Mouse (Mus musculus) embryonic facial prominence, embryonic 11.5 days (tissue): ENCODE measurements around the gene Pkp3. TPM values are rescaled to one million over a fixed set of nuclear protein-coding genes. Genes with fewer than 3 reads are reported as not detected.

Experiments used
- ATAC-seq: fragments of 200-750 bp; cut with Nextera tagmentation; replicated peaks from 2 replicates; pipeline ENCODE4 v1.8.0; 2017; ENCODE audit warnings: low read depth; ENCODE audit not compliant: insufficient number of reproducible peaks, low FRiP score, low TSS enrichment
- DNase-seq: peaks from one replicate; pipeline ENCODE4 v3.0.0-alpha.2; 2015; ENCODE audit warnings: low spot score
- H3K27ac ChIP-seq: fragments of 300-500 bp; sonication (generic); replicated peaks from 2 replicates; pipeline ENCODE4 v1.5.1; 2014; ENCODE audit warnings: mild to moderate bottlenecking, low read depth, low read length, control low read depth
- H3K27me3 ChIP-seq: fragments of 300-500 bp; sonication (generic); 2 replicates; pipeline ENCODE4 v1.6.1; 2014; ENCODE audit warnings: mild to moderate bottlenecking, low read length, moderate library complexity, mixed read lengths; ENCODE audit not compliant: control insufficient read depth, insufficient read depth
- H3K36me3 ChIP-seq: fragments of 300-500 bp; sonication (generic); replicated peaks from 2 replicates; pipeline ENCODE4 v1.6.1; 2014; ENCODE audit warnings: low read depth, mild to moderate bottlenecking, low read length, moderate library complexity, mixed read lengths; ENCODE audit not compliant: control insufficient read depth, insufficient read depth
- H3K4me1 ChIP-seq: fragments of 300-500 bp; sonication (generic); 2 replicates; pipeline ENCODE4 v1.6.1; 2014; ENCODE audit warnings: low read length, mixed read lengths; ENCODE audit not compliant: control insufficient read depth, insufficient read depth
- H3K4me2 ChIP-seq: fragments of 300-500 bp; sonication (generic); 2 replicates; pipeline ENCODE4 v1.6.1; 2014; ENCODE audit warnings: low read depth, mild to moderate bottlenecking, control low read depth, low read length, moderate library complexity
- H3K4me3 ChIP-seq: fragments of 300-500 bp; sonication (generic); 2 replicates; pipeline ENCODE4 v1.5.1; 2014; ENCODE audit warnings: low read depth, low read length, control low read depth
- H3K9ac ChIP-seq: fragments of 300-500 bp; sonication (generic); replicated peaks from 2 replicates; pipeline ENCODE4 v1.6.1; 2014; ENCODE audit warnings: mild to moderate bottlenecking, control low read depth, low read length
- H3K9me3 ChIP-seq: fragments of 300-500 bp; sonication (generic); replicated peaks from 2 replicates; pipeline ENCODE4 v1.6.1; 2016; ENCODE audit warnings: mild to moderate bottlenecking, low read length, inconsistent platforms, mixed read lengths; ENCODE audit not compliant: control insufficient read depth
- WGBS: fragments of 180-500 bp; shearing (Covaris S2); extraction: QIAGEN DNeasy Blood & Tissue Kit; methylation state at CpG from one replicate; pipeline ENCODE4 v1.1.7; 2014; 5-methylcytosine and 5-hydroxymethylcytosine counted together
- polyA plus RNA-seq: library from polyadenylated mRNA; unstranded; fragments of >200 nt; fragmentation: Nextera tagmentation; extraction: Ambion mirVana; gene quantifications from 2 replicates; pipeline ENCODE4 v1.2.1, GENCODE M21; 2014

Pkp3 gene
- polyA plus RNA-seq, 1 experiment from 2014 or later = 3.5 TPM

- DNase-seq (peak; percentile 58), ATAC-seq (no peak)
- peak within 1 kb of the TSS; percentile 28 for H3K9ac ChIP-seq
- peak within 1 kb of the TSS; percentile 33 for H3K4me3 ChIP-seq
- H3K4me2 ChIP-seq = peak within 1 kb of the TSS; percentile 66
- H3K27me3 ChIP-seq = peaks cover 21% of the 10 kb centered on the region
- under 1% methylated on average over 56 of the region's 56 CpGs for WGBS
- H3K9me3 ChIP-seq = no peaks in the 10 kb centered on the region
- no peaks in the 10 kb centered on the region for H3K4me1 ChIP-seq
- H3K27ac ChIP-seq = no peak within 1 kb of the TSS
- H3K36me3 ChIP-seq = no peaks in the 10 kb centered on the region
Observed at GRCm38 (mm10) chr7:141099911-141100691, 22.1 kb downstream of the Pkp3 start, which contains the start of gene Sigirr. Gene Sigirr, minus strand, starts transcription at chr7:141100572.

DNA sequence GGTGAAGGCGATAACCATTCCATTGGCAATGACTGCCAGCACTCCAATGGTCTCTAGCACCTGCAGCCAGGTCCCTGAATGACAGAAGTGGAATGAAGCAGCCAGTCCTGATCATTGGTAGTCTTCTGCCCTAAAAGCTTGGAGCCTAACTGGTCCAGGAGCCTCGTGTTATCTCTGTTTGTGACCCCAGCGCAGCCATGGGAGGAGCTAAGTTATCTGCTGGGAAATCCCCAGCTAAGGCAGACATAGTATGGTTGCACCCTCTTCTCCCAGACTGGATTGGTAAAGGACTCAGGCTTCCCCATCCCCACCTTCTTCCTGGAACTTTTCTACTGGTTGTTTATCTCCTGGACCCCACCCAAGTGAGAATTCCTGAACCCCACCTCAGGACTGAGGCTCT is 25.1 kb downstream of the Pkp3 start:
- H3K27ac ChIP-seq = no peak overlapping the region
- H3K4me1 ChIP-seq = no peaks in the 10 kb centered on the region
- no peak overlapping the region for H3K4me2 ChIP-seq
- no peak overlapping the region for H3K9ac ChIP-seq
- 68% methylated on average over 3 of the region's 3 CpGs for WGBS
- DNase-seq (no peak), ATAC-seq (no peak)
- no peaks in the 10 kb centered on the region for H3K9me3 ChIP-seq
- no peak overlapping the region for H3K4me3 ChIP-seq
- H3K27me3 ChIP-seq = peaks cover 21% of the 10 kb centered on the region
- H3K36me3 ChIP-seq = no peaks in the 10 kb centered on the region

DNA sequence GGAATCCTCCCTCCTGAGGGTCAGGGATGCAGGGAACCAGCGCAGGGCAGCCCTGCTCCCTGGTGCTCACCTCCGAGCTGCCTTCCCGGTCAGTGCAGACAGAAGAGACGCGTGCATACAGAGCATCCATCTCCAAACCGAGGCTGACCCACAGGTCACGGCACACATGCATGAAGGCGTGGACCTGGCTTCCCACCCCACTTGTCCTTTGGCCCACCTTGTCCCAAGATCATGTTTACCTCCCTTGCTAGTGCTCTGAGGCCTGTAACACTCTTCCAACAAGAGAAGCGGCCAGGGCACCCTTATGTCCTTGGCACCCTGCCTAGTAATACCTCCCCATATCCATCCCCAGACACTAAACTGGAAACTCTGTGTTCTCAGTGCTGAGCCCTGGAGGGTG is 37.9 kb downstream of the Pkp3 start:
- DNase-seq = no peak
- H3K27ac ChIP-seq = no peak overlapping the region

GRCm38 (mm10) chr7:141117636-141118035 is 39.6 kb downstream of the Pkp3 start, which contains the start of gene Ano9:
Gene Ano9, minus strand, starts transcription at chr7:141117806.
- no peak within 1 kb of the TSS for H3K27ac ChIP-seq

More for the DNA sequence above, 37.9 kb downstream of the Pkp3 start:
- Histone ChIP-seq H3K4me2 (no peak overlapping the region), H3K9me3 (no peaks in the 10 kb centered on the region), H3K36me3 (no peaks in the 10 kb centered on the region), H3K4me1 (no peaks in the 10 kb centered on the region), H3K4me3 (no peak overlapping the region), H3K9ac (no peak overlapping the region), H3K27me3 (no peaks in the 10 kb centered on the region; the same call in 1 of the 2 replicates)
- no peak for ATAC-seq
- WGBS = 92% methylated on average over 9 of the region's 9 CpGs

DNA sequence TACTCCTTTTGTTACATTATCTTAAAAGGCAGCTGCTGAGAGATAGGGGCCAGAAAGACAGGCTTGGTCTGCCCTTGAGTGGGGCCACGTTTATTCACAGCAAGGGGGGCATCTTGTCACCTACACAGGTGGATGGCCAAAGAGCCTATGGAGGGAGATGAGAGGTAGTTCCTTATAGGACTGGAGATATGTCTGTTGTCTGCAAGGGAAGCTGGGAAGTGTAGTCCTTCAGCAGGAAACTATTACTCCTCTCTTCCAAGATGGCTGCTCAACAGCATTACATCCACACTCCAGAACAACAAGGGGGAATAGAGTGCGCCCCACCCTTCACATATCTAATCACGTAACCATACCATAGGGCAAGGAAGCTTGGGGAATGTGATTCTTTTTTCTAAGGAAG is 41.5 kb downstream of the Pkp3 start:
- no peaks in the 10 kb centered on the region for H3K4me1 ChIP-seq
- no peak overlapping the region for H3K27ac ChIP-seq
- 76% methylated on average over 3 of the region's 3 CpGs for WGBS
- no peak for ATAC-seq
- no peak overlapping the region for H3K4me3 ChIP-seq
- no peaks in the 10 kb centered on the region for H3K36me3 ChIP-seq
- no peak for DNase-seq
- H3K27me3 ChIP-seq = no peaks in the 10 kb centered on the region; the same call in 1 of the 2 replicates
- H3K9me3 ChIP-seq = no peaks in the 10 kb centered on the region
- no peak overlapping the region for H3K4me2 ChIP-seq
- H3K9ac ChIP-seq = no peak overlapping the region

More at GRCm38 (mm10) chr7:141117636-141118035, 39.6 kb downstream of the Pkp3 start, which contains the start of gene Ano9:
- H3K4me2 ChIP-seq = no peak within 1 kb of the TSS; the same call in 1 of the 2 replicates
- no peak for ATAC-seq
- no peak within 1 kb of the TSS for H3K9ac ChIP-seq
- H3K4me1 ChIP-seq = no peaks in the 10 kb centered on the region
- no peaks in the 10 kb centered on the region for H3K9me3 ChIP-seq
- H3K27me3 ChIP-seq = no peaks in the 10 kb centered on the region; the same call in 1 of the 2 replicates
- WGBS = 13% methylated on average over 9 of the region's 9 CpGs
- H3K4me3 ChIP-seq = no peak within 1 kb of the TSS
- no peak for DNase-seq
- no peaks in the 10 kb centered on the region for H3K36me3 ChIP-seq

DNA sequence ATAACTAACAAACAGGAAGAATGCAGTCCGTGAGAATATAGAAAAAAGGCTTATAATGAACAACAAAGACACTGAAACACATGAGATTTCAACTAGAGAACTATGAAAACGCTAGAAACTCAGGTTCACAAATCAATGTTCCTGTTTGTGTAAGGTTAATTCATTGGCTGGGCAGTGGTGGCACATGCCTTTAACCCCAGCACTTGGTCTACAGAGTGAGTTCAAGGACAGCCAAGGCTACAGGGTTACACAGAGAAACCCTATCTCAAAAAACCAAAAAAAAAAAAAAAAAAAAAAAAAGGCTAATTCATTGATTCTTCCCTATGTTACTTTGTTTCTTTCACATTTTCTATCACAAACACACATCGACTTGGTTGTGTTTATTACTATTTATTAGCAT is 42.6 kb downstream of the Pkp3 start:
- Histone ChIP-seq H3K36me3 (no peaks in the 10 kb centered on the region), H3K9ac (no peak overlapping the region), H3K27me3 (no peaks in the 10 kb centered on the region; the same call in 1 of the 2 replicates), H3K4me1 (no peaks in the 10 kb centered on the region), H3K4me2 (no peak overlapping the region), H3K4me3 (no peak overlapping the region), H3K27ac (no peak overlapping the region), H3K9me3 (no peaks in the 10 kb centered on the region)
- 89% methylated on average over 3 of the region's 3 CpGs for WGBS
- DNase-seq (no peak), ATAC-seq (no peak)

GRCm38 (mm10) chr7:141121051-141121531 is 43.1 kb downstream of the Pkp3 start:
- no peak overlapping the region for H3K9ac ChIP-seq

DNA sequence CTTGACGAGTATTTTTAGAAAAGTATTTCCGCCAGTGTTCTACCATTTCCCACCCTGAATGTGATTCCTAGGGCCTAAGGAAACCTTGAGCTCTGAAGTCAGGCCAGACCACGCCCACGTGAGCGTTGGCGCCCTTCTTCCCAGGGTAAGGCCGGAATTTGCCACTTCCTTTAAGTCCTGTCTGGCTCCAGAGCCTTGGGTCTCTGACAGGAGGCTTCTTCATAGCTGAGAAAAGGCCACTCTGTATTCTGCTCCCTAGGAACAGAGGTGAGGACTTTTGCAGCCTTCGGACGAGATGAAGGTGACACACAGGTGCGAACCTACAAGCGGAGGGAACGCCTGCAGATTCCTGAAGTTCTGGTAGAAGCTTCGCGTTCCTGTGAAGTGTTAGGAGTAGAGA is 44.2 kb downstream of the Pkp3 start, which contains the start of gene Ptdss2:
Ptdss2 (plus strand) TSS at position 138 of the 400 bp plus-strand sequence.
- ATAC-seq = no peak
- Histone ChIP-seq H3K27me3 (no peaks in the 10 kb centered on the region; the same call in 1 of the 2 replicates), H3K4me1 (no peaks in the 10 kb centered on the region), H3K9ac (peak within 1 kb of the TSS; percentile 75), H3K4me2 (peak within 1 kb of the TSS; percentile 60), H3K36me3 (no peaks in the 10 kb centered on the region), H3K4me3 (peak within 1 kb of the TSS; percentile 50), H3K27ac (peak within 1 kb of the TSS; percentile 67), H3K9me3 (no peaks in the 10 kb centered on the region)
- peak; percentile 22 for DNase-seq
- 45% methylated on average over 14 of the region's 14 CpGs for WGBS

More at GRCm38 (mm10) chr7:141121051-141121531, 43.1 kb downstream of the Pkp3 start:
- no peak for DNase-seq
- Histone ChIP-seq H3K4me2 (no peak overlapping the region), H3K27me3 (no peaks in the 10 kb centered on the region; the same call in 1 of the 2 replicates), H3K4me1 (no peaks in the 10 kb centered on the region), H3K27ac (no peak overlapping the region), H3K36me3 (no peaks in the 10 kb centered on the region), H3K4me3 (no peak overlapping the region), H3K9me3 (no peaks in the 10 kb centered on the region)
- ATAC-seq = no peak
- WGBS = 74% methylated on average over 5 of the region's 5 CpGs
